Mouse (Mus musculus) megakaryocyte, embryonic 14.5 days (primary cell): ENCODE results near the gene Agpat3. TPM values are rescaled to one million over a fixed set of nuclear protein-coding genes. Genes with fewer than 3 reads are reported as not detected.
A peak's percentile ranks its signal among the peaks of the same experiment; 100 is the strongest.

ENCODE experiments used
- H3K27me3 ChIP-seq: replicated peaks from 2 replicates; pipeline ENCODE3; 2012; ENCODE audit warnings: inconsistent platforms
- H3K36me3 ChIP-seq: replicated peaks from 2 replicates; pipeline ENCODE3; 2012; ENCODE audit warnings: low read length, inconsistent platforms, mixed read lengths
- H3K4me1 ChIP-seq: 2 replicates; pipeline ENCODE4 v1.6.1; 2012; ENCODE audit warnings: inconsistent platforms
- H3K4me3 ChIP-seq: replicated peaks from 2 replicates; pipeline ENCODE3; 2012; ENCODE audit warnings: moderate library complexity, mild to moderate bottlenecking, inconsistent platforms
- H3K9me3 ChIP-seq: 2 replicates; pipeline ENCODE4 v1.6.1; 2012; ENCODE audit warnings: inconsistent platforms
- FLI1 ChIP-seq: IDR thresholded peaks from 2 replicates; pipeline ENCODE4 v1.6.1; 2012; ENCODE audit warnings: low read length, inconsistent platforms, mixed read lengths
- GATA1 ChIP-seq: IDR thresholded peaks from 3 replicates; pipeline ENCODE4 v1.6.1; 2012; ENCODE audit warnings: mixed read lengths, low read length, inconsistent platforms, borderline replicate concordance
- polyA plus RNA-seq: library from polyadenylated mRNA; stranded (reverse); fragments of >175 nt; gene quantifications from 2 replicates; pipeline ENCODE4 v1.2.3, GENCODE M21; 2012; ENCODE audit warnings: low replicate concordance; ENCODE audit not compliant: insufficient read depth

Gene Agpat3
- polyA plus RNA-seq, 1 experiment = 205 TPM

DNA sequence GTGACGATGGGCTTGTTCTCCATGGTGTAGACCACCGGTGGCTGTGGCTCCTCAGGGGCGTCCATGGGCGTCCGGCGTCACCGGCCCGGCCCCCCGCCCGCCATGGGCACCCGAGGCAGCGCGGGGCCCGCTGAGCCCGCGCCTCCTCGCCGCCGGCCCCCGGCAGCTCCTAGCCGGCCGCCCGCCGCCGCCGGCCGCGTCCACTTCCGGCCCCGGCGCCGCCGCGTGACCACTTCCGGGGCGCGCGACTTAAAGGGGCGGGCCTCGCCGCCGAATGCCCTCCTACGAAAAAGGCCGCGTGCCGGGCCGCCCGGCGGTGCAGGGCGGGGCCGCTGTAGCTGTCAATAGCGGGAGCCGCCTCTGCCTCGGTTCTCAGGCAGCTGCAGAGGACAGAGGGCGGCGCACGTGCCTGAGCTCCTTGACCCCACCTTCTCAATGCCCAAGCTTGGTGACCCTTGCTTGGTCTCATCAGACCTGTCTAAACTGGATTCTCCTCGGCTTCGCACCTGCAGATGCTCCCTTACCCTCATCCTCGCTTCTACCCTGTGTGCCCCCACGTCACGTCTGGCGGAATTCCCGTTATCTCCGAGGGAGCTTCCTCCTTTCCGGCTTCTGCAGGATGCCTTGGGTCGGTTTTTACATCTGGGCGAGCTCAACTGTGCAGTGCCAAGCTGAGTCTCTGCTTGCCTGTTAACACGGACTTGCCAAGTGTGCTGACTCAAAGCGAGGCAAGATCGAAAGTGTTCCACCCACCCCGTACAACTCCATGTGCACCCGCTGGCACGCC lies 107.7 kb downstream of the Agpat3 start, which contains the start of gene Trappc10:
TSS of gene Trappc10 (minus strand) at position 204 of the 787 bp plus-strand sequence.
- H3K4me1 ChIP-seq = peaks cover 90% of the 10 kb centered on the region
- TF ChIP-seq GATA1 = no peak
- TF ChIP-seq FLI1 = peak; percentile 58; the same call in 1 of the 2 replicates
- H3K9me3 ChIP-seq = no peaks in the 10 kb centered on the region
- H3K27me3 ChIP-seq = no peaks in the 10 kb centered on the region
- peak within 1 kb of the TSS; percentile 97 for H3K4me3 ChIP-seq
- H3K36me3 ChIP-seq = peaks cover 43% of the 10 kb centered on the region

DNA sequence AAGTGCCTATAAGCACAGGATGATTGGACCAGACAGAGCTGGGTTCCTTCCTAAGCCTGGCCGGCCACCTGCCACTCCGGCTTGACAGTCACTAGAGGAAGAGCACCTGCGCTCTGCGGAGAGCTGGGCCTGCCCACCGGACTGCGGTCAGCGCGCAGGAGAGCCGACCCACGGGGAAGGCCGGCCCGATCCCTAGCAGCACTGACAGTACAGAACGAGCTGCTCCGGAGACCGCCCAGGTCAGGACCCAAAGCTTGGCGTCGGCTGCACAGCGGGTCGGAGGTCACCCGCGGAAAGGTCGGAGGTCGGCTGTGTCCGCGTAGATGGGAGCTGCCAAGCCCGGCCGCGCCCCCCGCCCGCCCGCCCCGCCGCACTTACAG lies 108.2 kb downstream of the Agpat3 start:
- Histone ChIP-seq H3K36me3 (peaks cover 46% of the 10 kb centered on the region), H3K4me1 (peaks cover 90% of the 10 kb centered on the region), H3K9me3 (no peaks in the 10 kb centered on the region), H3K4me3 (peak overlapping the region; percentile 97), H3K27me3 (no peaks in the 10 kb centered on the region)
- TF ChIP-seq GATA1 (no peak), FLI1 (no peak)

DNA sequence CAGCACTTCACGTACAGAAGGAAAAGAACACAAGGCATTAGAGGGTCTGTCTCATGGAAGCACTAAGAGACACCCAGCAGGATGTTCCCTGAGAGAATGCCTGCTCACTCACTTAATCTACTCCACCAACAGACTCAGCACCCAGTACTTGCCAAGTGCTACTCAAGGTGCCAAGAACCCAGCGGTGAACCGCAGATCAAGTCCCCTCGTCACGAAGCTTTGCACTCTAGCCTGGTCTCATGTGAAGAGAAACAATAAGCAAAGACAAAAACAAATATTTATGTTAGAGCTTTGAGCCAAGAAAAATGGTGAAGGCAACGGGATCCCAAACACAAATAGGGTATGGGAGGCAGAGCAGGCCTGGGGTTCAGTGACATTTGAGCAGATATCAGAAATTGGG lies 113.4 kb downstream of the Agpat3 start:
- TF ChIP-seq GATA1 = no peak
- TF ChIP-seq FLI1 = no peak
- peaks cover 66% of the 10 kb centered on the region for H3K36me3 ChIP-seq
- H3K27me3 ChIP-seq = no peaks in the 10 kb centered on the region
- H3K4me1 ChIP-seq = peaks cover 97% of the 10 kb centered on the region
- peak overlapping the region; percentile 15 for H3K4me3 ChIP-seq
- no peaks in the 10 kb centered on the region for H3K9me3 ChIP-seq

DNA sequence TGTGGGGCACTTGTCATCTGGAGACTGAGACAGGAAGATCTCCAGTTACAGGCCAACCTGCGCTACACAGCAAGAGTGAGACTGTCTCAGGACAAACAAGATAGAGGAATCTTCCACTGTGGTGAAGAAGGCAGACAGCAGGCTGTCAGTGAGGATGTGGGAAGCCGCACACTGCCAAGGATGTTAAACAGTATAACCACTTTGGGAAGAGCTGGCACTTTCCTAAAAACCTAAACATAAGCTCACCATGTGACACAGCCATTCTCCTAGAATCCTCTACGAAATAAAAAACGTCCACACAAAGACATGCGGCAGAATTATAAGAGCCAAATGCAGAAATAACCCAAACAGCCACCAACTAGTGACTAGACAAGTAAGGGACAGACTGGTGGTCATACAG lies 114.0 kb downstream of the Agpat3 start:
- Histone ChIP-seq H3K9me3 (no peaks in the 10 kb centered on the region), H3K27me3 (no peaks in the 10 kb centered on the region), H3K36me3 (peaks cover 70% of the 10 kb centered on the region), H3K4me1 (peaks cover 99% of the 10 kb centered on the region), H3K4me3 (peak overlapping the region; percentile 74)
- TF ChIP-seq GATA1 (no peak), FLI1 (no peak)

DNA sequence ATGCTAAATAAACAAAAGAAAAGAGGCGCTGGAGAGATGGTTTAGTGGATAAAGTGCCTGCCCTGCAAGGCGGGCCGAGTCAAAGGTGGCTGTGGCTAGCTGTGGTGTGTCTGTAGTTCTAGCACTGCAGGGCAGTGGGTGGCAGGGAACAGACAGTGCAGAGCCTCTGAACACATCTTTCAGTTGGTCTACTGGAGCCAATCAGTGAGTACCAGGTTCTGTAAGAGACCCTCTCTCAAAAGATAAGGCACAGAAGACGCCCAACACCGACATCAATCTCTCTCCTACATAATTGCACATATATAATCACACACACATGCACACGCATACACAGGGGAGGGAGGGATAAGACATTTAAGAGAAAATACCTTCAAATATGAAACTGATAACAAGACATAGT lies 114.5 kb downstream of the Agpat3 start:
- Histone ChIP-seq H3K27me3 (no peaks in the 10 kb centered on the region), H3K9me3 (no peaks in the 10 kb centered on the region), H3K4me1 (peaks cover 99% of the 10 kb centered on the region), H3K36me3 (peaks cover 72% of the 10 kb centered on the region), H3K4me3 (no peak overlapping the region)
- TF ChIP-seq GATA1 (no peak), FLI1 (no peak)

DNA sequence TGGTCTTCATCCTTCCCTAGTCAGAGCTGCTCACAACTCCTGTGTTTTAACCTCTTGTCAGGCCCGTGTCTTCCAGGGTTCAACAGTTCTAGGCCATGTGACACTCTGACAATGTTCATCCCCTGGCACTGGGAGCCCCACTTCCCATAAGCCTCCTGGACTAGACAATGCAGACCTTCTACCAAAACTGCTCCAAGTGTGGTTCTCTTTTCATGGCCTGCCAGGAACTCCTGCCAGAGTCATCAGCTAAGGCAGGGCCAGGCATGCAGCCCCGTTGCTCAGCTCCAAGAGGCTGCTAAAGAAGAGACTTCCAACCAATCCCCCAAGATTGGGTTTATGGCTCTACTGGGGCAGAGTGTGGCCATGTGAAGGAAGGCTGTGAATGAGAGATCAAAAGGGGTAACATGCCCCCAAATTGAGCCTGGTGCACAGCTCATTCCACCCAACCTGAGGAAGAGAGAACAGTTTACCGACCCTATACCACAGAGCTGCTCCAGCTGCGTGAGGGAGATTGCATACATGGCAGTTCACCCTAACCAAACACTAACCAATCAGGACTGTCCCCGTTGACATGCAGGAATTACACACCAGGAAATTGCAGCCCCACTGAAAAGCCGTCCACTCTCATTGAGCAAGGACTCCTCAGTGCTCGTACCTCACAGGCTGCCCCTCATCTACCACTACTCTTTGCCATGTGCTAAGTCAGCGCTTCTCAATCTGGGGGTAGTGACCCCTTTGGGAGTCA lies 115.2 kb downstream of the Agpat3 start:
- peaks cover 67% of the 10 kb centered on the region for H3K36me3 ChIP-seq
- peak overlapping the region; percentile 69 for H3K4me3 ChIP-seq
- H3K9me3 ChIP-seq = no peaks in the 10 kb centered on the region
- TF ChIP-seq GATA1 = no peak
- TF ChIP-seq FLI1 = no peak
- no peaks in the 10 kb centered on the region for H3K27me3 ChIP-seq
- H3K4me1 ChIP-seq = peaks cover 99% of the 10 kb centered on the region

DNA sequence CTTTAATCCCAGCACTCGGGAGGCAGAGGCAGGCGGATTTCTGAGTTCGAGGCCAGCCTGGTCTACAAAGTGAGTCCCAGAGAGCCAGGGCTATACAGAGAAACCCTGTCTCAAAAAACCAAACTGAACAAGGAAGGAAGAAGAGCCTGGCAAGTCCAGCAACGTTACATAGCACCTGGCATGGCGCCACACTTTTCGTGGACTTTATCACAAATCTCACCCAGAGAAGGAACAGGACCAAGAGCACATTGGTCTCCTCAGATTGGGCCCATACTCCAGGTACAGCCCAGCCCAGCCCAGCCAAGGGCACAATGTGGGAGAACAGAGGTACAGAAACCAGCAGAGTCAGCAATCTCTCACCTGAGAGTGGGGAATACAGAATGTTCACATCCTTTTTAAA lies 118.5 kb downstream of the Agpat3 start:
- peaks cover 92% of the 10 kb centered on the region for H3K4me1 ChIP-seq
- TF ChIP-seq GATA1 = no peak
- no peak for TF ChIP-seq FLI1
- H3K36me3 ChIP-seq = peaks cover 76% of the 10 kb centered on the region

DNA sequence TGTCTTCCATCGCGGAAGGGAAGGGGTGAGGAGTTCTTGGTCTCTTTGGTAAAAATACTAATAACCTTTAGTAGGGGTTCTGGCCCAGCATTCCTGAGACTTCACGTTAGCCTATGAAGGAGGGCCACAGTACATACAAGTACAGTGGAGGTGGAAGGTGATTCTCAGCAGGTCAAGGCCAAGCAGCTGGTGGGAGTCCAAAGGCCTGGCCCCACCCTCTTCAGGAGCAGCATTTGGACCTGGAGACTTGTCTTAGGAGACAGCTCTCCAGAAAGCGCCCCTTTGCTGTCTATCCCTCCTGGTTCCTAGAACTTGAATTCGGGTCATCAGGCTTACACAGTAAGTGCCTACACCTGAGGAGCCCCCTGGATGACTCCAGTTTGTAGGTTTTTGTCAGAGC lies 119.1 kb downstream of the Agpat3 start:
- no peaks in the 10 kb centered on the region for H3K27me3 ChIP-seq
- H3K36me3 ChIP-seq = peaks cover 76% of the 10 kb centered on the region
- peaks cover 92% of the 10 kb centered on the region for H3K4me1 ChIP-seq
- no peaks in the 10 kb centered on the region for H3K9me3 ChIP-seq
- TF ChIP-seq FLI1 (no peak), GATA1 (no peak)
- no peak overlapping the region for H3K4me3 ChIP-seq

More for the DNA sequence above, 118.5 kb downstream of the Agpat3 start:
- H3K9me3 ChIP-seq = no peaks in the 10 kb centered on the region
- H3K4me3 ChIP-seq = no peak overlapping the region
- H3K27me3 ChIP-seq = no peaks in the 10 kb centered on the region

DNA sequence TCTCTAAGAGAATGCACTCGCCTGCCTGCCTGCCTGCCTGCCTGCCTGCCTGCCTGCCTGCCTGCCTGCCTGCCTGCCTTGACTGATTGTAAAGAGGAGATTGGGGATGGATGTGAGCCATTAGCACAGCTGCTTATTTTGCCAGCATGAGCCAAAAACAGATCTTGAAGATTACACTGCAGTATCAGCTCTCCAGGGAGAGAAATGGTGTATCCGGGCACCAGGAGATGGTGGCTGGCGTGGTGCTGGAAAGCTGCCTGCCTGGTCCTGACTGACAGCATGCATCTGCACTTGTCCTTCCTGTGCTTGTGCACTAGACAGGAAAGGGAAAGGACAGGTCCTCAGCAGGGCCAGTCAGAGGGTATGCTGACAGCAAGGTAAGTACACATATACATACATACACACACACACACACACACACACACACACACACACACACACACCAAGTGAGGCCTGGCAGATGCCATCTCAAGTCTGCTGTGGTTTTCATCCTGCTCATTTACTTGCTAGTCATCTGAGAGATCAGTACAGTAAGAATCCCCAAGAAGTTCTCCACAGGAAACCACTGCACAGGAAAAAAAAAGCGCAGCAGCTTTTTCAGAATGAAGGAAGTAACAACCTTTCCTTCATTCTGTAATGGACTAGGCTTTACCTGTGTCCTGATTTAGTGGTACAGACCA lies 119.8 kb downstream of the Agpat3 start:
- Histone ChIP-seq H3K36me3 (peaks cover 77% of the 10 kb centered on the region), H3K4me3 (peak overlapping the region; percentile 80), H3K27me3 (no peaks in the 10 kb centered on the region), H3K4me1 (peaks cover 92% of the 10 kb centered on the region), H3K9me3 (no peaks in the 10 kb centered on the region)
- TF ChIP-seq GATA1 (no peak), FLI1 (no peak)
